Mouse (Mus musculus) ovary, postnatal 36 days (tissue): Measurements from ENCODE around the gene Sec24d.
A peak's percentile ranks its signal among the peaks of the same experiment; 100 is the strongest.

ENCODE experiments used
- DNase-seq: peaks from one replicate; pipeline ENCODE4 v3.0.0; 2022; ENCODE audit warnings: low spot score, mixed read lengths

The Sec24d gene

DNA sequence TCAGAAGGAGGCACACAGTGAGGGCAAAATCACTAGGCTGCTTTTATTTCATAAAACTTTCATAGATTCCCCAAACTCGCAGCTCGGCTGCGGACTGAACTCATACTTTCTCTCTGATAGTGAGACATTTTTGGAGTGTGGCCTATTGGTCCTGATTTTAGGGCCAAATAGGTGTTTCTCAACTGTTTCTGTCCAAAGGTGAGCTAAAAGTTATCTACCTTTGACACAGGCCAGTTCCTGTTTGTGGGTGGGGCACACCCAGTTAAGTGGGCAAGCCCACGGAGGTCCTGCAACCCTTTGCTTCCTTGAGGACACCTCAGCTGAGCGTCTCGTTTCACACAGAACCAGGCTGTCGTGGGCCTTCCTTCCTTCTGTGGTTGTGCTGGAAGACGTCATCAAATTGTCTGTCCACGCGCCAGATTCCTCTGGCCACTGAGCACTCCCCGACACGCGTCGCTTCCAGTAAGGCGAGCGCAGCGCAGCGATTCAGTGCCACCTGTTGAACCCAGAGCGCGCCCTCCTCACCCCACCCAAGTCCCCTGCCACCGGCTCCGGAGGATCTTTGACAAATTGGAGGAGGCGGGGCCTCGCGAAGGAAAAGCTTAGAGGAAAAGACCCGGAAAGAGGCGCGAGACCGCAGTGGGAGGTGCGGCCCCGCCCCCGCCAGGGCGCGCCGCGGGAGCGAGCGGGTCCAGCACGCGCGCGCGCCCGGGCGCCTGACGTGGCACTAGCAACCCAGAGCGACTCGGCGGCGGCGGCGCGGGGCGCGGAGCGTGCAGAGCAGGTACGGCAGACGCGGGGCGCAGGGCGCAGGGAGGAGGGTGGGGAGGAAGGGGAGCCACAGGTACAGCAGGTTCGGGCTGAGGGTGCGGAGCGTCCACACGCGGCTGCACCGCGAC lies at the start of gene Sec24d:
TSS of gene Sec24d (plus strand) at position 703 of the 899 bp plus-strand sequence.
- DNase-seq, result peak; percentile 87

- DNase-seq, result no peak
Measured at GRCm38 (mm10) chr3:123218646-123219045, 48.6 kb upstream of the Sec24d start.

- no peak for DNase-seq
Measured at GRCm38 (mm10) chr3:123227276-123227675, 40.0 kb upstream of the Sec24d start.

- DNase-seq, result no peak
Measured at GRCm38 (mm10) chr3:123231639-123232038, 35.6 kb upstream of the Sec24d start.

DNA sequence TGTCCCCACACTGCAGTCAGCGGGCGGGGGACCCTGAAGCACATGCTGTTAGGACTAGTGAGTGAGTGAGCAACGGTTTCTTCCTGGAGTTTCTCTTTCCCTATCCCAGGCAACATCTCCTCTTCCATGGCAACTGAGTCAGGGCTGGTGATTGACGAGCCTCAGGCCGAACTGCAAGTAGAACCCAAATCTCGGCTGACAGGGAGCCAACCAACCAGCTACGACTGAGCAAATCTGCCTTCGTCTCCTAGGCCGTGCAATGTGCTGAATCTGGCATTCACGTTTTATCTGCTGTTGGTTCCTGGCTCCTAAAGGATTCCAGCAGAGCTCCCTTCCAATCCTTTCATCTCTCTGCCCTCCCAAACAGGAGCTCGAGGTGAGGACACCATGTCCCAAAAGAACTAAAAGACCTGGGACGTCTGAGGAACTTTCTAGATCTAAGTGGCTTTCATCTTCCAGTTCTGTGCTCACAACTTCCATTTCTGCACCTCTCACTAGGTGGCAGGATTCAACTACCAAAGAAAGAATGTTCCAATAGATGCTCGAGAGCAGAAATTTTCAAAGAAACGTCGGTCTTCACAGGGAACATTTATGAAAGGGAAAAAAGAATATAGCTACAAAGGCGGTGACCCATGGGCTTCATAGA lies 32.9 kb upstream of the Sec24d start:
- no peak for DNase-seq

- no peak for DNase-seq
Measured at GRCm38 (mm10) chr3:123235495-123235894, 31.8 kb upstream of the Sec24d start.

DNA sequence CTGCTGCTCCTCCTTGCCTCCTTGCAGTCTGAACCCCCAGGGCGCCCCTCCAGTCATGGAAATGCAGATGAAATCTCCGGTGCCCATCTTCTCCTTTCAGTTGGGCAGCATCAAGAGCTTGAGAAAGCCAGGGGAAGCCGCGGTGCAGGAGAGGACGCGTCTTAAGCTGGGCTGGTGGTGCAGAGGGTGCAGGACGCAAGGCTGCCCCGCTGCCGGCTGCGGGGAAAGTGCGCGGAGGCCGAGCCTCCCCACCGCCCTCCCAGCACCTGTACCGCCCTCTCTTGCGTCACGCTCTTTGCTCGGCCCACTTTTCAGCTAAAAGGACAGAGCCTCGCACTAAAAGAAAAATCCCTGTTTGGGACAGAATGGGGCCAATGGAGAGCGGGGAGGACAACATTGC lies 31.3 kb upstream of the Sec24d start, which contains the start of gene Synpo2:
TSS of gene Synpo2 (minus strand) at position 229 of the 400 bp plus-strand sequence.
- DNase-seq, result peak; percentile 74

DNA sequence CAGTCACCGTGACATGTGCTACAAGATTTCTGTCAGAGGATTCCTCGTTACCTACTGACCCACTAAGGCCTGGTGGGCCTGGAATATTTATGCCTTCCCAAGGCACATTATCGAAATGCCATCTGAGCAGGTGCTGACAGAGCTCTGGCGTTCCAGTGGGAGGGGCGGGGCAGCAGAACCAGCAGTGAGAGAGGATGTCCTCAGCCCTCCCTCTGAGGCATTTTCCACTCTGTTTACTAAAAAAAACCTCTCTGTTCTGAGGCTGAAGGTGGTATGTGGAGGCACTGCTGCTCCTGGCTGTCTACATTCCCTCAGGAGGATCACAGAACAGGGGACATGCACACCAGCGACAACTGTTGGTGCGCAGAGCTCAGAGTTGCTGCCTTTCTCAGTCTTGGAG lies 30.2 kb upstream of the Sec24d start:
- no peak for DNase-seq

DNA sequence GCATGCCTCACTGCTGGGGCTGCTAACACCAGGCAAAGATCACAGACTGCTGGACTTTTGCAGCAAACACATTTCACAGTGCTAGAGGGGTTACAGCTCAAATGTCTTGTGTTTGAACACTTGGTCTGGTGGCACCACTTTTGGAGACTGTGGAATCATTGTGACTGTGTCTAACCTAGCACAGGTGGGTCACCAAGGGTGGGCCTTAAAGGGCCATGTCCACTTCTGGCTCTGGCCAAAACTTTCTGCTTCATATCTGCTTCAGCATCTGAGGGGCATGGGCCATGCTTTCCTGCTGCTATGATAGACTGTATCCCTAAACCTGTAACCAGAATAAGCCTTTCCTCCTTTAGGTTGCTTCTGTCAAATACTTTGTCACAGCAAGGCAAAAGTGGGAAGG lies 29.8 kb upstream of the Sec24d start:
- DNase-seq, result no peak

GRCm38 (mm10) chr3:123244376-123244775 lies 22.9 kb upstream of the Sec24d start:
- DNase-seq, result no peak

GRCm38 (mm10) chr3:123245646-123246045 lies 21.6 kb upstream of the Sec24d start:
- no peak for DNase-seq

- DNase-seq, result no peak
Measured at GRCm38 (mm10) chr3:123256181-123257101, 10.8 kb upstream of the Sec24d start.

- DNase-seq, result no peak
Measured at GRCm38 (mm10) chr3:123258709-123259108, 8.5 kb upstream of the Sec24d start.

GRCm38 (mm10) chr3:123264706-123265105 lies 2.5 kb upstream of the Sec24d start:
- DNase-seq, result no peak

GRCm38 (mm10) chr3:123267741-123268201 lies 516 bp downstream of the Sec24d start:
- peak; percentile 69 for DNase-seq

DNA sequence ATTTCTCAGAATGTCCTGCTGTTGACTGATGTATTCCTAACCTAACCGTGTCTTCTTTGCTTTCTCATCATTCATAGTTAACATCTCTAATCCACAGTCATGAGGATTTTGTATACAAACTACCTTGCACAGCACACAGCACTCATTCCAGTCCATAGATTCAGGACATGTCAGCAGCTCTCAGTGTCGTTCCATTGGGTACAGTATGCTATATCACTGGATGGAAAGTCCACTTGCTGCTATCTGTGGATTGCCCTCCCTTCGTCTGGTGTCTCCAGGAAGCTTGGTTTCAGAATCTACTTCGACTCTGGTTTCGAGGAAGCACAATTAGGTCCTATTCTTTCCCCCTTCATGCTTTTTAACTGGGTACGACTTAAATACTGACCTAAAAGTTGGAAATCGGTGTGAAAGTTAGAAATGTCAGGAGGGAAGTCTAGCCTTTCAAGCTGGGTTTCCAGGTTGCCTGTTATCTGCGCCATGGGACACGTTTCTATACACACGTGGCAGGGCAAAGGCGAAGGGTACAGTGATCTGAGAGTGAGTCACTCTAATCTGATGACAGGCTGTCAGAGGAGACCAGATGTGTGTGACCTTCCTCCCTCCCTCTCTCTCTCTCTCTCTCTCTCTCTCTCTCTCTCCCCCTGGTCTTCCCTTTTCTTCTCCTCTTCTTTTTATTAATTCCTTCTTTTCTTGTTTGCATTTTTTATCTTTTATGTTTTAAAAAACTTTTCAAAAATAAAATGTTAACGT lies 15.8 kb downstream of the Sec24d start:
- no peak for DNase-seq

DNA sequence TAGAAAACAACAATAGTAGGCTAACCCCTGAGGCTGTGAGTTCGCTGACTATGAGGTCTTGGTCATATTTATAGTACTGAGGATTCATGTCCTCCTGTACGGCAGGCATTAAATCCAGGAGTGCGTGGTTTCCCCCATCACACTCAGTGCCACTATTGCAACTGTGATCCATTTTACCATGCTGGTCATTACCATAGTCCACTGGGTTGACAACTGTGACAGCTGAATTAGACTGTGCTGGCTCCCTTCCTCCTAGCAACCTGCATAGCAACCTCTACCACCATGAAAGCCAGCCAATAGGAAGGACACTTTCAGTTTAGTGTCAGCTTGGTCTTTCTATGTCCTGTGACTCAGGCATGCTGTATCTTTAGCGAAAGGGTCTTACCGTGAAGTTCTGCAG lies 17.0 kb downstream of the Sec24d start:
- no peak for DNase-seq

DNA sequence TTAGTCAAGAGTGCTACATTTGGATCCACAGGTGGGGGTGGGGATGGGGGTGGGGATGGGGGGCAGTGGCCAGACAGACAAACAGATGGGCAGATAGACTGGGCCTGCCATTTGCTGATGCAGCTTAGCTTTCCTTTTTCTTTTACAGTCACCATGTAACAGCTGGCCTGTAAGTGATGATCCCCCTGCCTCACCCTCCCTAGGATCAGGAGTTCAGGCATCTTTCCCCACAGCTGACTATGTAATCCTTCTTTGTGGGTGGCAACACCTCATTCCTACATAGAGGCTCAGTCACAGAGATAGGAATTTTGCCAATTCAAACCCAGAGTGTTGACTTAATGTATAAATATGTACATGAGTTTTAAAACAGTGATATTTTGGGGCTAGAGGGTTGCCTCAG lies 18.4 kb downstream of the Sec24d start:
- DNase-seq, result no peak

DNA sequence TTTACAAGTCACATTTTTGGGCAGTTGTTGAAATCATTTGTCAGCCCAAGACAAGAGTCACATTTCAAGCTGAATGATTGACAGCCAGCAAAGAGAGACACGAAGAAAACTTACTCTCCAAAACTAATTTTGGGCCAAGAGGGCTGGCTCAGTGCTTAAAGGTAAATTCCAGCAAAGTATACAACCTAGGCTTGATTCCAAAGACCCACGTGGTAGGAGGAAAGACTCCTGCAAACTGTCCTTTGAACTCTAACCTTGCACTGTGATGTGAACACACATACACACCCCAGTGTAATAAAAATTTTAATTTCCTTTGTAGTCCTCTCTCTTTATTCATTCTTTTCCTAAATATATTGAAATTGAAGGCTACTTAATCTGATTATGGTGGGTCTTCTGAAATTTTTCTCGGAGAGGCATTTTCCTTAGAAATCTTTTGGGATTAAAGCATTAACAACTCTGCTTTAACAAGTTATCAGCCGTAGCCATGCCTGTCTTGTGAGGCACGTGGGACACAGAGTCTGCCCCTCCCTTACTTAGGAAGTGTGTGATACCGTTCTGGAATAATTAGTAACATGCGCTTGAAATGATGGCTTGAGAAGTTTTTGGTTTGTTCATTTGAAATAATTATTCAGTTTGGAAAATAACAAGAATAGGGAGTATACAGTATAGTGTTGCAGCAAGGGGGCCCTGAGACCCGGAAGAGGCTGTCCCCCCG lies 21.8 kb downstream of the Sec24d start:
- DNase-seq, result no peak

DNA sequence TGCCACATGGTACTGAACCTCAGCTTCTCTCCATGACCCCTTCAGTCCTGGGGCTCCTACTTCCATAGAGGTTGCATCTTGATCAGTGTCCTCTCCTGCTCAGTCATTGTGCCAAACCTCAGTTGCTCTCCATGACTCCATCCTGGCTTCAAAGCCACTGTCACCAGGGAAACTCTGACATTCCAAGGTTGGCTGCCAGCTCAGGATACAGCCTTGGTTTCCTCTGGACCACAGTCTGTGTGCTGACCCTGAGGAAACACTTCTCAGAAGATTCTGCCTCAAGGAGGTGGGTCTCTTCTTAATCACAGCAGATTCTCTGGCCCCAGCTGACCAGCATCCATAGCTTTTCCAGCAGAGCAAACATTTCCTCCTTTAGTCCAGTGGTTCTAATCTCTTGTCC lies 24.4 kb downstream of the Sec24d start:
- DNase-seq, result no peak

DNA sequence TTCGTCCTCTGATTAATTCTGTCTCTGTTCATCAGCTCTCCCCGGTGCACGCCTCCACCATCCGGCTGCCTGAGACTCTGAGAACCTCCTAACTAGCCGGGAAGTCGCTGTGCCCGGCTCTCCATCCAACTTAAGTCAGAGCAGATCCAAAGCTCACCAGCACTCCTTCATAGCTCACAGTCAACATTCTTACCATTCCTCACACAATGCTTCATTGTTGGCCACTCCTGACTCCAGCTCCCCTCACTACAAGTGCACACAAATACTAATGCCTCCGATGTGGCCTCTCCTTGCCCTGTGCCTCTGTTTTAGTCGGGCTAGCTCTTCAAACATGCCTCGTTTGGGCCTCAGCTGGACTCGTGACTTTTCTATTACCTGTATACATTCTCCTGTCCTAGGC lies 29.4 kb downstream of the Sec24d start:
- no peak for DNase-seq
